Mouse (Mus musculus) hindbrain, embryonic 12.5 days (tissue): ENCODE measurements around the gene Ghrh. TPM values are rescaled to one million over a fixed set of nuclear protein-coding genes. Genes with fewer than 3 reads are reported as not detected.

Source experiments
- ATAC-seq: fragments of 200-750 bp; cut with Nextera tagmentation; 2 replicates; pipeline ENCODE4 v1.8.0; 2017; ENCODE audit warnings: moderate TSS enrichment; ENCODE audit not compliant: low FRiP score
- H3K27ac ChIP-seq: fragments of 300-500 bp; sonication (generic); 2 replicates; pipeline ENCODE4 v1.5.1; 2016; ENCODE audit warnings: mild to moderate bottlenecking
- H3K27me3 ChIP-seq: fragments of 300-500 bp; sonication (generic); 2 replicates; pipeline ENCODE4 v1.6.1; 2016; ENCODE audit warnings: mild to moderate bottlenecking
- H3K36me3 ChIP-seq: fragments of 300-500 bp; sonication (generic); 2 replicates; pipeline ENCODE4 v1.6.1; 2016; ENCODE audit warnings: mild to moderate bottlenecking
- H3K4me1 ChIP-seq: fragments of 300-500 bp; sonication (generic); 2 replicates; pipeline ENCODE4 v1.6.1; 2016
- H3K4me2 ChIP-seq: fragments of 300-500 bp; sonication (generic); replicated peaks from 2 replicates; pipeline ENCODE4 v1.6.1; 2016; ENCODE audit warnings: mild to moderate bottlenecking
- H3K4me3 ChIP-seq: fragments of 300-500 bp; sonication (generic); 2 replicates; pipeline ENCODE4 v1.5.1; 2016; ENCODE audit warnings: mild to moderate bottlenecking
- H3K9ac ChIP-seq: fragments of 300-500 bp; sonication (generic); 2 replicates; pipeline ENCODE4 v1.6.1; 2016; ENCODE audit warnings: mild to moderate bottlenecking, moderate library complexity
- H3K9me3 ChIP-seq: fragments of 300-500 bp; sonication (generic); replicated peaks from 2 replicates; pipeline ENCODE4 v1.6.1; 2016; ENCODE audit warnings: mild to moderate bottlenecking
- WGBS: fragments of 180-500 bp; shearing (Covaris S2); methylation state at CpG from one replicate; pipeline ENCODE4 v1.1.7; 2016; 5-methylcytosine and 5-hydroxymethylcytosine counted together
- polyA plus RNA-seq: library from polyadenylated mRNA; unstranded; fragments of >200 nt; fragmentation: Nextera tagmentation; extraction: Ambion mirVana; gene quantifications from 2 replicates; pipeline ENCODE4 v1.2.1, GENCODE M21; 2016

Ghrh gene
- polyA plus RNA-seq, 1 experiment from 2014 or later, result 0.46 TPM

- WGBS, result 82% methylated on average over 7 of the region's 7 CpGs
- H3K27ac ChIP-seq, result no peak overlapping the region
- no peaks in the 10 kb centered on the region for H3K9me3 ChIP-seq
- no peaks in the 10 kb centered on the region for H3K27me3 ChIP-seq
- ATAC-seq, result no peak
- H3K4me1 ChIP-seq, result no peaks in the 10 kb centered on the region
- no peak overlapping the region for H3K4me2 ChIP-seq
- H3K9ac ChIP-seq, result no peak overlapping the region
- peaks cover 90% of the 10 kb centered on the region for H3K36me3 ChIP-seq
- H3K4me3 ChIP-seq, result no peak overlapping the region
Measured at GRCm38 (mm10) chr2:157296105-157296689, 51.1 kb downstream of the Ghrh start.

GRCm38 (mm10) chr2:157292093-157292492 is 55.2 kb downstream of the Ghrh start:
- Histone ChIP-seq H3K36me3 (peaks cover 85% of the 10 kb centered on the region), H3K4me2 (no peak overlapping the region), H3K4me1 (no peaks in the 10 kb centered on the region), H3K9me3 (no peaks in the 10 kb centered on the region), H3K4me3 (no peak overlapping the region), H3K27ac (no peak overlapping the region), H3K9ac (no peak overlapping the region), H3K27me3 (no peaks in the 10 kb centered on the region)
- 18% methylated on average over 2 of the region's 2 CpGs for WGBS
- ATAC-seq, result no peak

GRCm38 (mm10) chr2:157288996-157289395 is 58.3 kb downstream of the Ghrh start:
- Histone ChIP-seq H3K4me1 (no peaks in the 10 kb centered on the region), H3K27ac (no peak overlapping the region), H3K27me3 (no peaks in the 10 kb centered on the region), H3K9me3 (no peaks in the 10 kb centered on the region), H3K9ac (no peak overlapping the region), H3K4me3 (no peak overlapping the region), H3K4me2 (no peak overlapping the region), H3K36me3 (peaks cover 80% of the 10 kb centered on the region)
- WGBS, result 87% methylated on average over 5 of the region's 5 CpGs
- no peak for ATAC-seq

- H3K4me1 ChIP-seq, result no peaks in the 10 kb centered on the region
- WGBS, result 26% methylated on average over 3 of the region's 3 CpGs
- no peaks in the 10 kb centered on the region for H3K27me3 ChIP-seq
- peaks cover 85% of the 10 kb centered on the region for H3K36me3 ChIP-seq
- H3K27ac ChIP-seq, result no peak overlapping the region
- no peaks in the 10 kb centered on the region for H3K9me3 ChIP-seq
- H3K9ac ChIP-seq, result no peak overlapping the region
- no peak overlapping the region for H3K4me3 ChIP-seq
- ATAC-seq, result no peak
- H3K4me2 ChIP-seq, result no peak overlapping the region
Measured at GRCm38 (mm10) chr2:157287542-157287941, 59.8 kb downstream of the Ghrh start.

GRCm38 (mm10) chr2:157283321-157283720 is 64.0 kb downstream of the Ghrh start:
- H3K4me1 ChIP-seq, result peaks cover 19% of the 10 kb centered on the region
- WGBS, result 95% methylated on average over 6 of the region's 6 CpGs
- H3K9me3 ChIP-seq, result no peaks in the 10 kb centered on the region
- no peak overlapping the region for H3K4me3 ChIP-seq
- H3K4me2 ChIP-seq, result no peak overlapping the region
- no peak overlapping the region for H3K27ac ChIP-seq
- peaks cover 50% of the 10 kb centered on the region for H3K36me3 ChIP-seq
- H3K27me3 ChIP-seq, result no peaks in the 10 kb centered on the region
- no peak overlapping the region for H3K9ac ChIP-seq
- no peak for ATAC-seq

Other genes with a start within 250 kb of the Ghrh start
- 17.2 and 20.2 TPM in 2 replicates for gene Samhd1, start 212.2 kb downstream of the Ghrh start, polyA plus RNA-seq
- 18.1 and 20.8 TPM in 2 replicates for gene Rbl1, start 143.0 kb downstream of the Ghrh start, polyA plus RNA-seq
- 224 and 239 TPM in 2 replicates for gene Rpn2, start 68.5 kb downstream of the Ghrh start, polyA plus RNA-seq
- 0.62 and 0.68 TPM in 2 replicates for gene Mroh8, start 68.0 kb downstream of the Ghrh start, polyA plus RNA-seq
- gene Manbal, start 20.1 kb upstream of the Ghrh start, polyA plus RNA-seq, result 72.4 and 73.9 TPM in 2 replicates
- gene Src, start 70.9 kb upstream of the Ghrh start, polyA plus RNA-seq, result 33.6 and 35.1 TPM in 2 replicates
- 3,841 and 3,900 TPM in 2 replicates for gene Nnat, start 212.6 kb upstream of the Ghrh start, polyA plus RNA-seq
- gene Blcap, start 223.8 kb upstream of the Ghrh start, polyA plus RNA-seq, result 139 and 140 TPM in 2 replicates